Mouse (Mus musculus) megakaryocyte, embryonic 14.5 days (primary cell): ENCODE results near the gene Dnm3. TPM values are rescaled to one million over a fixed set of nuclear protein-coding genes. Genes with fewer than 3 reads are reported as not detected.

Experiments
- H3K27me3 ChIP-seq: replicated peaks from 2 replicates; pipeline ENCODE3; 2012; ENCODE audit warnings: inconsistent platforms
- H3K36me3 ChIP-seq: replicated peaks from 2 replicates; pipeline ENCODE3; 2012; ENCODE audit warnings: low read length, inconsistent platforms, mixed read lengths
- H3K4me1 ChIP-seq: 2 replicates; pipeline ENCODE4 v1.6.1; 2012; ENCODE audit warnings: inconsistent platforms
- H3K4me3 ChIP-seq: replicated peaks from 2 replicates; pipeline ENCODE3; 2012; ENCODE audit warnings: moderate library complexity, mild to moderate bottlenecking, inconsistent platforms
- H3K9me3 ChIP-seq: 2 replicates; pipeline ENCODE4 v1.6.1; 2012; ENCODE audit warnings: inconsistent platforms
- FLI1 ChIP-seq: IDR thresholded peaks from 2 replicates; pipeline ENCODE4 v1.6.1; 2012; ENCODE audit warnings: low read length, inconsistent platforms, mixed read lengths
- GATA1 ChIP-seq: IDR thresholded peaks from 3 replicates; pipeline ENCODE4 v1.6.1; 2012; ENCODE audit warnings: mixed read lengths, low read length, inconsistent platforms, borderline replicate concordance
- polyA plus RNA-seq: library from polyadenylated mRNA; stranded (reverse); fragments of >175 nt; gene quantifications from 2 replicates; pipeline ENCODE4 v1.2.3, GENCODE M21; 2012; ENCODE audit warnings: low replicate concordance; ENCODE audit not compliant: insufficient read depth

Gene Dnm3
- polyA plus RNA-seq, 1 experiment: 0.07 TPM

DNA sequence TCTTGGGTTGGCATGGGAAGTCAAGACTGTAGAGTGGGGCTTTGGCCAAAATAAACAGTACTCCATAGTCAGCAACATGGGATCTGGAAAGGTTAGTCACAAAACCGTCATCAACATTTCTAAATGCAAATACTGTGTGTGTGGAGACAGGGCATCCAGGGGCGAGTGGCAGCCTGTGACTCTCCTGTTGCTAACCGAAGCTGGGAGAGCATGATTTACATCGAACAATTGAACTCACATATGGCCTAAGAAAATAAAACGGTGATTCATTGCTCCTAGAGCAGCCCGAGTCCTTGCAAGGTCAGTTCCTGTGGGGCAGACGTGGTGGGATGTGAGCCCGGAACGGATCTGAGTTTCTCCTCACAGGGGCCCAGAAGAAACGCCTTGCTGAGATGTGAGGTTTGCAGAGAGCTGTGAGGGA lies 401.2 kb downstream of the Dnm3 start:
- TF ChIP-seq FLI1: no peak
- no peak for TF ChIP-seq GATA1
- no peaks in the 10 kb centered on the region for H3K36me3 ChIP-seq
- H3K27me3 ChIP-seq: peaks cover 2% of the 10 kb centered on the region
- no peaks in the 10 kb centered on the region for H3K9me3 ChIP-seq
- H3K4me3 ChIP-seq: no peak overlapping the region
- H3K4me1 ChIP-seq: no peaks in the 10 kb centered on the region

DNA sequence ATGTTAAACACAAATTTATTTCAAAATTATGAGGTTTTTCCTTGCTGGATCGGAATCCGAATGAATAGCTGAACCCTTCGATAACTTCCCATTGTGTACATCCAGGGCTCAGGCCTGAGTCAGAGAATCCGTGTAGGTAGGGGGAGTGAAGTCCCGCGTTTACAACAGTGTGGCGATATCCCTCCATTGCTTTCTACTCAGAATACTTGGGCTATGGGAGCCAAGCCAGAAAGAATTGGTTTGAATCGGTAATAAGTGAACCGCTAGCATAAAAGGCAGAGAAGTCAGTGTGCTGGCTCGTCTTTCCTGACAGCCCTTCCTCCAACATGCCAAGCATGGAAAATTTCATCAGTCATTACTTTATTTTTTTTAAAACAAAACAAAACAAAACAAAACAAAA lies 402.0 kb downstream of the Dnm3 start:
- Histone ChIP-seq H3K36me3 (no peaks in the 10 kb centered on the region), H3K27me3 (peaks cover 2% of the 10 kb centered on the region), H3K9me3 (no peaks in the 10 kb centered on the region), H3K4me1 (no peaks in the 10 kb centered on the region), H3K4me3 (no peak overlapping the region)
- TF ChIP-seq FLI1 (no peak), GATA1 (no peak)

DNA sequence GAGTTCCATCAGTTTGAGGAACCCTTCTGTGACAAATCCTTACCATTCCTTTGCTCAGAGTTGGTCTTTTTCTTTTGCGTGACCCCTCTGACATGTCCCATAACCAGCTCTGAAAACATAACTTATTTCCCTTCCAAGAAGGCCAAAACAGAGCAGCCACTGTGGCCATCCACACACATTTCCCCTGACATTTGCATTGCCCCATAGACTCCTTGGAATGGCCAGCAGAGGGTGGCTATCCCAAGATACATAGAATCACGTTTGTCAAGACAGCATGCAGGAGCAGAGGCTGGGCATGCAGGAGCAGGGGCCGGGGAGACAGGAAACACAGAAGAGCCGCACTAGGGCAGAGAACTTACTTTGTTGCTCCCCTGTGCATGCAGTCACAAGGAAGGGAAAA lies 402.4 kb downstream of the Dnm3 start:
- no peaks in the 10 kb centered on the region for H3K36me3 ChIP-seq
- TF ChIP-seq GATA1 (no peak), FLI1 (no peak)
- H3K9me3 ChIP-seq: no peaks in the 10 kb centered on the region

DNA sequence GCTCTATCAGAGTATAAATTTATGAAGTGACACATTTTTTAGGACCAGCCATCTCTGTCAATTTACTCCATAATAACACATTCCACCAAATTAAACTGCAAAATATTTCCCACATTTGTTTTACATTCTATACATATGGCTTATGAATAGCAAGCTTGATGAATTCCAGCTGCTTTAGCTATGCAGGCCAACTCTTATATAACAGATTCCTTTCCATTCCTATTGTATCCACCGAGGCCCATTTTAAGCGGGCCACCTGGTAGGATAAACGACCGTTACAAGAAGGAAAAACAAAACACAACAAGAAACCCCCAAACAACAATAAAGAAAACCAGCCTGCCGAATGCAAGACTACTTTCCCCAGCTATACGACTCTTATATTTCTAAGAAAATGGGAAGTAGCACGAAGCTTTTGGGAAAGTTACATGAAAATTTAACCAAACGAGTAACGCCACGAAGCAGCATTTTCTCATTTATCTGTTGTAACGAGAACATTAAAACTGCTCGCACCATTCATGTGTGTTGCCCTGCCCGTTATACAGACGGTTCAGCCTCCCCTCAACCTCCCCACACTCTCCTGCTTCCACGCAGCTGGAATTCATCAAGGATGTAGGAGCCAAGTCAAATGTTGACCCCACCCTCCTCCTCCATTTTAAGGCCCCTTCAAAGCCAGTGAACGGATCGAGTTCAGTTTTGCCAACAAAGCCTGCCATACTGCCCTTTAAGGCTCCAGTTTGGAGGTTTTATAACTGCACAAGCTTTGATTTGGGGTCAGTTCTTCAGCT lies 403.0 kb downstream of the Dnm3 start:
- TF ChIP-seq GATA1 (no peak), FLI1 (no peak)
- H3K36me3 ChIP-seq: no peaks in the 10 kb centered on the region
- no peak overlapping the region for H3K4me3 ChIP-seq

More for the DNA sequence above, 402.4 kb downstream of the Dnm3 start:
- Histone ChIP-seq H3K27me3 (peaks cover 2% of the 10 kb centered on the region), H3K4me3 (no peak overlapping the region), H3K4me1 (no peaks in the 10 kb centered on the region)

DNA sequence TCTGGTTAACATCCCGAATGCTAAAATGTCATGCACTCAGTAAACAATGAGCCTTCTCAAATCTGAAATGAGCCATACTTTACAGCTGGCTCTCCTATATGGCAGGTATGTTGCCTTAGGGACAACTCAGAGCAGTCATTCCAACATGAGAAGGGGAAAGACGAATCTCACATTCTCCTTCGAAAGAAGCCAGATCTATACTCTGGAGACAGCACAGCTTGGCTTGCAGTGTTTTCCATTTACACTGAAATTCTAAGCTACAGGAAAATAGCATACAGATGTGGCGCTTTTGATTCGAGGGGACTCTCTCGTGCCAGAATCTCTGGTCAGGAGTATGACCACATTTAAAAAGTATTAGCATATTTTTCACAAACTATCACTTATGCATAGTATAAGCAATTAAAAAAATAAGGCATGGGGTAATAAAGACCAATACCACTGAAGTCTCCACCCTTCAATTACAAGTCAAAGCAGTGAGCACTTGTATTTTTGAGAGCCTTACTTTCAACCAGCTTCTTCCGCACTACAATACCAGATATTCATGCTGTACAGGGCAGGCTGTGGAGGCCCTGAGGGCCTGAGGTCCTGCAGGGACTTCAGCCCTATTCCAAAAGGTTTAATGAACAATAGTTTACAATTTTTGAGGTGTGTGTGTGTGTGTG lies 404.8 kb downstream of the Dnm3 start:
- TF ChIP-seq FLI1 (no peak), GATA1 (no peak)
- Histone ChIP-seq H3K36me3 (no peaks in the 10 kb centered on the region), H3K4me1 (no peaks in the 10 kb centered on the region), H3K27me3 (no peaks in the 10 kb centered on the region), H3K4me3 (no peak overlapping the region), H3K9me3 (no peaks in the 10 kb centered on the region)

More for the DNA sequence above, 403.0 kb downstream of the Dnm3 start:
- Histone ChIP-seq H3K4me1 (no peaks in the 10 kb centered on the region), H3K27me3 (no peaks in the 10 kb centered on the region), H3K9me3 (no peaks in the 10 kb centered on the region)

DNA sequence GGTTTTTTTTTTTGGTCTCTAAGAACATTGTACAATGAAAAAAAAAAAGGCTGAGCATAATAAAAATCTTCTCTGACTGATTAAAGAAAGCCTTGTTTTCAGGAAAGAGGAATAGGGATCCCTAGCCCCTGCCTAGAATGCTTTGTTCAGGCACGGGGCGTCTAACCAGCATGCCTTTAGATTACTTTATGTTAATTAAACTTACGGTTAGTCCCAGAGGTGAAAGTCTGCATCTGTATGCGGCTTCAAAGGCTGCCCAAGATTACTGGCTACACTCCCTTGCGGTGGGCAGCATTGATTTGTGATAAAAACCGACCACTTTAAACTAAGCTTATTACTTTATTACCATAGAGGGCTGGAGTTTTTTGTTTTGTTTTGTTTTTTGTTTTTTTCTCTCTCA lies 424.2 kb downstream of the Dnm3 start:
- Histone ChIP-seq H3K4me3 (no peak overlapping the region), H3K4me1 (no peaks in the 10 kb centered on the region), H3K27me3 (no peaks in the 10 kb centered on the region), H3K9me3 (no peaks in the 10 kb centered on the region), H3K36me3 (no peaks in the 10 kb centered on the region)
- TF ChIP-seq GATA1: no peak
- TF ChIP-seq FLI1: no peak

DNA sequence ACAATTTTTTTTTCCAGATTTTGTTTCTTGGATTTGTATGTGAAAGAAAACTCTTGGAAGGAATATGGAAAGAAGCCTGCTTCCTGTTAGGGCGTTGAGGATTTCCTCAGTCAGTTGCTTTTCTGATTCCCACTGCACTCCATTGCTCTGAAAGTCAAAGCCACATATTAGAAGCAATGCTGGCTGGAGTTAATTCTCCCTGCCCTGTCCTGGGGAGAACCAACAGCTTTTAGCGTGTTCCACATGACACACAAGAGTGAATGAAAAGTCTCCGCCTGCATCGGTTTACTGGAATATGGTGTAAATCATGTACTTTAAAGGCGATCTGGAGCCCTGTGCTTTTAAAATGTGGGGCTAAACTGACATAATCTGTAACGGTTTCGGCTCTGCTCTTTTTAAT lies 424.6 kb downstream of the Dnm3 start:
- Histone ChIP-seq H3K9me3 (no peaks in the 10 kb centered on the region), H3K27me3 (no peaks in the 10 kb centered on the region), H3K4me3 (no peak overlapping the region), H3K4me1 (no peaks in the 10 kb centered on the region), H3K36me3 (no peaks in the 10 kb centered on the region)
- TF ChIP-seq FLI1: no peak
- no peak for TF ChIP-seq GATA1

DNA sequence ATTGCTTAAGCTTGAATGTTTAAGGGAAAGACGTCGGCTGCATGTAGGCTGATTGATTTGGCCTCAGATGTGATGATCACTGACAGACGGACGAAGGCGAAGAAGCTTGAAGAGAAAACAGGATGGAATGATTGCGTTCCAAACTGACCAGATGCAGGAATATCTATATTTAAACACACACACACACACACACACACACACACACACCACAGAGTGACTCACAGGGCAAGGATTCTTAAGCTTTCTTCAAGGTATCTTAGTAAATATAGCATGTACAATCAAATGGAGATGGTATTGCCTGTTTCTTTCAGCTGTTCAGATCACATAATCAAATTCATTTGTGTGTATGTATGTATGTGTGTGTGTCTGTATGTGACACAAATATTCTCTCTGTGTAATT lies 425.1 kb downstream of the Dnm3 start:
- Histone ChIP-seq H3K36me3 (no peaks in the 10 kb centered on the region), H3K4me3 (no peak overlapping the region), H3K4me1 (no peaks in the 10 kb centered on the region), H3K27me3 (no peaks in the 10 kb centered on the region), H3K9me3 (no peaks in the 10 kb centered on the region)
- TF ChIP-seq FLI1 (no peak), GATA1 (no peak)

DNA sequence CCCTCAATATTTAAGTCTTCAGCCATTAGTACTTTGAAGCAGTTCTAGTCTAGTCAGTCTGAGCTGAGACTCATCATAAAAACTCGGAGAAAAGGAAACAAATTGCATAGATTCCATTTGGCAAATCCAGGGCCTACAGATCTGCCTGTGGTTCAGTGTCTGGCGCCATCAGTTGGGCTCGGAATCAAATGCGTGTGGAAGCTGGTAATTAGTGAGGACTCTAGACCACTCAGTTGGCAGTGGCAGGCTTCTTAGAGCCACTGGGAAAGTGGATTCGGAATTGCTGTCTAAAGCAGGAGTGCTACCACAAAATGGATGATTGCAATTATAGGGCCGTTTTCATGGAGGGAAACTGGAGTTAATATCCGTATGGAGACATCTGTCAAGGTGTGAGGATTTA lies 425.7 kb downstream of the Dnm3 start:
- H3K9me3 ChIP-seq: no peaks in the 10 kb centered on the region
- no peaks in the 10 kb centered on the region for H3K36me3 ChIP-seq
- H3K4me3 ChIP-seq: no peak overlapping the region
- H3K27me3 ChIP-seq: no peaks in the 10 kb centered on the region
- TF ChIP-seq GATA1 (no peak), FLI1 (no peak)
- no peaks in the 10 kb centered on the region for H3K4me1 ChIP-seq

DNA sequence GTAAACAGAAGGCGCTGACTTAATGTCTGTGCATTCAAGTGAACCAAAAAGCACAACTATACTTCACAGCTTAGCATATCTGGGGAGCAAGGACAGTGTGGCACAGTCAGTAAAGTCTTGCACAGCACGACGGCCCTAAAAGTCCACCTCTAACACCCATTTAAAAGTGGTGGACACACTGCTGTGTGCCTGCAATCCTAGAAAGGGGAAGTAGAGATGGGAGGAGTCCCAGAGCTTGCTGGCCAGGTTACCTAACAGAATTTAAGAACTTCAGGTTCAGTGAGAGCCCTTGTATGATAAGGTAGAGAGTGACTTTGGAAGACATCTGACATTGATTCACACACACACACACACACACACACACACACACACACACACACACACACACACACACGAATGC lies 426.1 kb downstream of the Dnm3 start:
- Histone ChIP-seq H3K36me3 (no peaks in the 10 kb centered on the region), H3K4me1 (no peaks in the 10 kb centered on the region), H3K4me3 (no peak overlapping the region), H3K27me3 (no peaks in the 10 kb centered on the region), H3K9me3 (no peaks in the 10 kb centered on the region)
- TF ChIP-seq GATA1 (no peak), FLI1 (no peak)

DNA sequence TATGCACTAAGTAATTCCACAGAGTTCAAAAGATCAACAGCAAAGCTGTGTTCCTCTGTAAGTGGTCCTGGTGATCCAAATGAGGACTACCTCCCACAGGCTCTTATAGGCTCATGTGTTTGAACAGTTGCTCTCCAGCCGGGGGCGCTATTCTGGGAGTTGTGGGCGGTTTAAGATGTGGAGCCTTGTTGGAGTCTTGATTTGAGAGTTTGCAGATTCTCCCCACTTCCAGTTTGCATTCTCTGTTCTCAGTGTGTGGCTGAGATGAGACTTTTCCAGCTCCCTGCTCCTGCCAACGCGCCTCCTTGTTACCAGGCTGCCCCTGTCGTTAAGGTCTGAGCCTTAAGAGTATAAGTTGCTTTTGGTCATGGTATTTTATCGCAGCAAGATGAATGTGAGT lies 430.2 kb downstream of the Dnm3 start:
- peaks cover 2% of the 10 kb centered on the region for H3K27me3 ChIP-seq
- no peaks in the 10 kb centered on the region for H3K4me1 ChIP-seq
- no peak overlapping the region for H3K4me3 ChIP-seq
- H3K36me3 ChIP-seq: no peaks in the 10 kb centered on the region
- H3K9me3 ChIP-seq: no peaks in the 10 kb centered on the region
- TF ChIP-seq GATA1 (no peak), FLI1 (no peak)
